Mouse (Mus musculus): ENCODE data around the gene Gfra1.

Gfra1 gene

DNA sequence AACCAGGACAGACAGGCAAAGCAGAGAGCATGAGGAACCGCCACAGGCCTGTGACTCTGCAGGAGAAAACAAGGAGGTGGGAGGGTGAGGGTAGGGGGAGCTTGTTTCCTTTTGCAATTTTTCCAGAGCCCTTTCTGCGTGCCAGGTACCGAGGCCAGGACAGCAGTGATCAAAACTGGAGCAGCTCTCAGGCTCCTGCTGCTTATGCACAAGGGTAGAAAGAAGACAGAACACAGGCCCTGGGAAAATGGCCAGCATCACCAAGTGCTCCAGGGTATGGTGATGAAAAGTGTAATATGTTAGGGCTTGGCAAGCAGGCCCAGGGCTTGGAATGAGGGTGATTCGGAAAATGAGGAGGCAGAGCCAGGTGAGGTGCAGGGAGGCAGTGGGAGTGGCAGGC is 269.2 kb downstream of the Gfra1 start:
- DNase-seq (ENCODE audit: extremely low read depth, low read depth, low spot score) = peak; percentile 34

All from fat pad, adult 2 months (tissue).